Mouse (Mus musculus): ENCODE measurements at regions not wholly inside any gene's neighbourhood (a gene's known extent, or its start where the extent isn't known, plus 50 kb on each side); places are given as distances from the start of the nearest gene placed in this dataset.

- no peak overlapping the region for H3K27ac ChIP-seq (ENCODE audit: low read depth, low read length)
- WGBS: 44% methylated on average over 7 of the region's 7 CpGs
- no peak overlapping the region for H3K9ac ChIP-seq (ENCODE audit: low read depth, low read length)
- H3K4me2 ChIP-seq (ENCODE audit: low read length): no peak overlapping the region
- ATAC-seq: peak; percentile 81
- H3K4me1 ChIP-seq (ENCODE audit: control insufficient read depth, insufficient read depth, low read depth, low read length): no peaks in the 10 kb centered on the region
- H3K27me3 ChIP-seq (replicated peaks; ENCODE audit: control insufficient read depth, insufficient read depth, low read length): no peaks in the 10 kb centered on the region
- H3K9me3 ChIP-seq (ENCODE audit: control insufficient read depth, low read length): no peaks in the 10 kb centered on the region
- H3K36me3 ChIP-seq (ENCODE audit: control insufficient read depth, insufficient read depth, low read length): no peaks in the 10 kb centered on the region
- H3K4me3 ChIP-seq (ENCODE audit: low read length): no peak overlapping the region
Observed at GRCm38 (mm10) chr3:35269977-35270880, 483.7 kb upstream of the Atp11b start.

- Histone ChIP-seq H3K9me3 (ENCODE audit: control insufficient read depth, low read length) (no peaks in the 10 kb centered on the region; the same call in 1 of the 2 replicates), H3K9ac (ENCODE audit: low read depth, low read length) (no peak overlapping the region), H3K4me3 (ENCODE audit: low read length) (no peak overlapping the region), H3K4me1 (ENCODE audit: control insufficient read depth, insufficient read depth, low read depth, low read length) (no peaks in the 10 kb centered on the region), H3K36me3 (ENCODE audit: control insufficient read depth, insufficient read depth, low read length) (no peaks in the 10 kb centered on the region), H3K27ac (ENCODE audit: low read depth, low read length) (peak overlapping the region; percentile 37), H3K27me3 (replicated peaks; ENCODE audit: control insufficient read depth, insufficient read depth, low read length) (no peaks in the 10 kb centered on the region), H3K4me2 (ENCODE audit: low read length) (no peak overlapping the region)
- 59% methylated on average over 5 of the region's 5 CpGs for WGBS
- ATAC-seq: peak; percentile 69; the same call in 1 of the 2 replicates
Observed at GRCm38 (mm10) chr3:35273546-35273945, 480.4 kb upstream of the Atp11b start.

- Histone ChIP-seq H3K27ac (ENCODE audit: low read depth, low read length) (no peak overlapping the region), H3K36me3 (ENCODE audit: control insufficient read depth, insufficient read depth, low read length) (no peaks in the 10 kb centered on the region), H3K4me2 (ENCODE audit: low read length) (no peak overlapping the region), H3K27me3 (replicated peaks; ENCODE audit: control insufficient read depth, insufficient read depth, low read length) (no peaks in the 10 kb centered on the region), H3K9me3 (ENCODE audit: control insufficient read depth, low read length) (no peaks in the 10 kb centered on the region), H3K9ac (ENCODE audit: low read depth, low read length) (no peak overlapping the region), H3K4me3 (ENCODE audit: low read length) (no peak overlapping the region), H3K4me1 (ENCODE audit: control insufficient read depth, insufficient read depth, low read depth, low read length) (no peaks in the 10 kb centered on the region)
- ATAC-seq: no peak
- 67% methylated on average over 5 of the region's 5 CpGs for WGBS
Observed at GRCm38 (mm10) chr3:35280981-35281380, 472.9 kb upstream of the Atp11b start.

GRCm38 (mm10) chr3:35282106-35282505 is 471.8 kb upstream of the Atp11b start:
- H3K4me1 ChIP-seq (ENCODE audit: control insufficient read depth, insufficient read depth, low read depth, low read length): no peaks in the 10 kb centered on the region
- 87% methylated on average over 2 of the region's 2 CpGs for WGBS
- H3K4me2 ChIP-seq (ENCODE audit: low read length): no peak overlapping the region
- H3K4me3 ChIP-seq (ENCODE audit: low read length): no peak overlapping the region
- H3K27me3 ChIP-seq (replicated peaks; ENCODE audit: control insufficient read depth, insufficient read depth, low read length): no peaks in the 10 kb centered on the region
- no peak for ATAC-seq
- H3K9me3 ChIP-seq (ENCODE audit: control insufficient read depth, low read length): no peaks in the 10 kb centered on the region
- H3K9ac ChIP-seq (ENCODE audit: low read depth, low read length): no peak overlapping the region
- no peaks in the 10 kb centered on the region for H3K36me3 ChIP-seq (ENCODE audit: control insufficient read depth, insufficient read depth, low read length)
- H3K27ac ChIP-seq (ENCODE audit: low read depth, low read length): no peak overlapping the region

GRCm38 (mm10) chr3:35294771-35295170 is 459.1 kb upstream of the Atp11b start:
- 71% methylated on average over 1 of the region's 1 CpGs for WGBS
- ATAC-seq: no peak

GRCm38 (mm10) chr3:35295746-35296145 is 458.2 kb upstream of the Atp11b start:
- H3K9ac ChIP-seq (ENCODE audit: low read depth, low read length): no peak overlapping the region
- no peak for ATAC-seq
- no peak overlapping the region for H3K27ac ChIP-seq (ENCODE audit: low read depth, low read length)
- H3K36me3 ChIP-seq (ENCODE audit: control insufficient read depth, insufficient read depth, low read length): no peaks in the 10 kb centered on the region
- H3K4me3 ChIP-seq (ENCODE audit: low read length): no peak overlapping the region
- H3K9me3 ChIP-seq (ENCODE audit: control insufficient read depth, low read length): peaks cover 5% of the 10 kb centered on the region
- H3K4me2 ChIP-seq (ENCODE audit: low read length): no peak overlapping the region
- 84% methylated on average over 4 of the region's 4 CpGs for WGBS
- no peaks in the 10 kb centered on the region for H3K27me3 ChIP-seq (replicated peaks; ENCODE audit: control insufficient read depth, insufficient read depth, low read length)
- no peaks in the 10 kb centered on the region for H3K4me1 ChIP-seq (ENCODE audit: control insufficient read depth, insufficient read depth, low read depth, low read length)

More at GRCm38 (mm10) chr3:35294771-35295170, 459.1 kb upstream of the Atp11b start:
- Histone ChIP-seq H3K27ac (ENCODE audit: low read depth, low read length) (no peak overlapping the region), H3K9me3 (ENCODE audit: control insufficient read depth, low read length) (peaks cover 5% of the 10 kb centered on the region), H3K4me1 (ENCODE audit: control insufficient read depth, insufficient read depth, low read depth, low read length) (no peaks in the 10 kb centered on the region), H3K4me3 (ENCODE audit: low read length) (no peak overlapping the region), H3K27me3 (replicated peaks; ENCODE audit: control insufficient read depth, insufficient read depth, low read length) (no peaks in the 10 kb centered on the region), H3K4me2 (ENCODE audit: low read length) (no peak overlapping the region), H3K9ac (ENCODE audit: low read depth, low read length) (no peak overlapping the region), H3K36me3 (ENCODE audit: control insufficient read depth, insufficient read depth, low read length) (no peaks in the 10 kb centered on the region)

- Histone ChIP-seq H3K4me1 (ENCODE audit: control insufficient read depth, insufficient read depth, low read depth, low read length) (no peaks in the 10 kb centered on the region), H3K27me3 (replicated peaks; ENCODE audit: control insufficient read depth, insufficient read depth, low read length) (no peaks in the 10 kb centered on the region), H3K36me3 (ENCODE audit: control insufficient read depth, insufficient read depth, low read length) (no peaks in the 10 kb centered on the region), H3K4me2 (ENCODE audit: low read length) (no peak overlapping the region), H3K9ac (ENCODE audit: low read depth, low read length) (no peak overlapping the region), H3K9me3 (ENCODE audit: control insufficient read depth, low read length) (peaks cover 7% of the 10 kb centered on the region), H3K4me3 (ENCODE audit: low read length) (no peak overlapping the region), H3K27ac (ENCODE audit: low read depth, low read length) (no peak overlapping the region)
- no peak for ATAC-seq
Observed at GRCm38 (mm10) chr3:35299036-35299435, 454.9 kb upstream of the Atp11b start.

GRCm38 (mm10) chr3:35306013-35306412 is 447.9 kb upstream of the Atp11b start:
- H3K9me3 ChIP-seq (ENCODE audit: control insufficient read depth, low read length): peaks cover 3% of the 10 kb centered on the region; the same call in 1 of the 2 replicates
- no peaks in the 10 kb centered on the region for H3K36me3 ChIP-seq (ENCODE audit: control insufficient read depth, insufficient read depth, low read length)
- no peak for ATAC-seq
- no peaks in the 10 kb centered on the region for H3K4me1 ChIP-seq (ENCODE audit: control insufficient read depth, insufficient read depth, low read depth, low read length)
- WGBS: 88% methylated on average over 4 of the region's 4 CpGs
- no peak overlapping the region for H3K4me3 ChIP-seq (ENCODE audit: low read length)
- no peak overlapping the region for H3K9ac ChIP-seq (ENCODE audit: low read depth, low read length)
- H3K4me2 ChIP-seq (ENCODE audit: low read length): no peak overlapping the region
- no peaks in the 10 kb centered on the region for H3K27me3 ChIP-seq (replicated peaks; ENCODE audit: control insufficient read depth, insufficient read depth, low read length)
- no peak overlapping the region for H3K27ac ChIP-seq (ENCODE audit: low read depth, low read length)

GRCm38 (mm10) chr3:35314177-35314576 is 439.7 kb upstream of the Atp11b start:
- Histone ChIP-seq H3K9ac (ENCODE audit: low read depth, low read length) (no peak overlapping the region), H3K4me1 (ENCODE audit: control insufficient read depth, insufficient read depth, low read depth, low read length) (no peaks in the 10 kb centered on the region), H3K4me2 (ENCODE audit: low read length) (no peak overlapping the region), H3K4me3 (ENCODE audit: low read length) (no peak overlapping the region), H3K27ac (ENCODE audit: low read depth, low read length) (no peak overlapping the region), H3K9me3 (ENCODE audit: control insufficient read depth, low read length) (no peaks in the 10 kb centered on the region), H3K27me3 (replicated peaks; ENCODE audit: control insufficient read depth, insufficient read depth, low read length) (no peaks in the 10 kb centered on the region), H3K36me3 (ENCODE audit: control insufficient read depth, insufficient read depth, low read length) (no peaks in the 10 kb centered on the region)
- no peak for ATAC-seq
- WGBS: 81% methylated on average over 10 of the region's 10 CpGs
